8 mouse cellular contexts compared by ENCODE assay signal in genomic region chr11:97309911-97310571, GRCm38 (mm10). TPM values are rescaled to one million over a fixed set of nuclear protein-coding genes. Genes with fewer than 3 reads are reported as not detected.
DNase-seq lines count a peak whose midpoint lies in the region; ATAC-seq and TF ChIP-seq lines count a peak whose summit lies in the region.

No protein-coding gene starts in this region.

- under 1% methylated on average over 25 of the region's 25 CpGs for WGBS in bone marrow, adult 2 months
- WGBS in heart, embryonic 13.5 days = under 1% methylated on average over 25 of the region's 25 CpGs
- WGBS in kidney, postnatal 0 days = under 1% methylated on average over 25 of the region's 25 CpGs
- WGBS in liver, embryonic 12.5 days (ENCODE audit: insufficient replicate concordance) = under 1% methylated on average over 25 of the region's 25 CpGs
- WGBS in stomach, postnatal 0 days = 1% methylated on average over 25 of the region's 25 CpGs

- no peaks in the 10 kb centered on the region for H3K9me3 ChIP-seq in heart, embryonic 13.5 days
- H3K9me3 ChIP-seq in kidney, postnatal 0 days (replicated peaks; ENCODE audit: low read length) = no peaks in the 10 kb centered on the region
- no peaks in the 10 kb centered on the region for H3K9me3 ChIP-seq in liver, embryonic 12.5 days (replicated peaks)
- H3K9me3 ChIP-seq in stomach, postnatal 0 days (ENCODE audit: control insufficient read depth, low read length) = no peaks in the 10 kb centered on the region

- H3K27ac ChIP-seq in bone marrow, adult 2 months (ENCODE audit: control insufficient read depth, insufficient read depth, low read depth, low read length, poor library complexity) = peak overlapping the region; percentile 89
- peak overlapping the region; percentile 100 for H3K27ac ChIP-seq in embryonic fibroblast, embryonic 13.5 days (ENCODE audit: insufficient read depth, low read length)
- H3K27ac ChIP-seq in heart, embryonic 13.5 days (replicated peaks) = peak overlapping the region; percentile 84
- H3K27ac ChIP-seq in kidney, postnatal 0 days = no peak overlapping the region
- H3K27ac ChIP-seq in liver, embryonic 12.5 days = no peak overlapping the region
- H3K27ac ChIP-seq in stomach, postnatal 0 days (replicated peaks) = peak overlapping the region; percentile 91

- peak; percentile 67 for TF ChIP-seq CTCF in bone marrow, adult 2 months (IDR thresholded peaks at IDR 0.05; ENCODE audit: control insufficient read depth, insufficient read depth, low read length)
- peak; percentile 50; the same call in 1 of the 2 replicates for TF ChIP-seq CTCF in embryonic fibroblast, embryonic 13.5 days (IDR thresholded peaks at IDR 0.05; ENCODE audit: borderline replicate concordance, insufficient read depth, low read length)
- peak; percentile 86 for TF ChIP-seq CTCF in kidney, postnatal 0 days (IDR thresholded peaks at IDR 0.05; ENCODE audit: low read depth)
- peak; percentile 91 for TF ChIP-seq CTCF in stomach, postnatal 0 days (IDR thresholded peaks at IDR 0.05; ENCODE audit: low read depth)

- no peak for TF ChIP-seq EP300 in stomach, postnatal 0 days (optimal IDR thresholded peaks at IDR 0.05)

- no peaks in the 10 kb centered on the region; the same call in 1 of the 2 replicates for H3K4me1 ChIP-seq in bone marrow, adult 2 months (ENCODE audit: control insufficient read depth, insufficient read depth, low read length)
- H3K4me1 ChIP-seq in embryonic fibroblast, embryonic 13.5 days (ENCODE audit: control insufficient read depth, insufficient read depth, low read length) = no peaks in the 10 kb centered on the region
- H3K4me1 ChIP-seq in heart, embryonic 13.5 days = peaks cover 28% of the 10 kb centered on the region
- 0 out of 2 replicates have a peak, but pooled peaks cover 4% of the 10 kb centered on the region for H3K4me1 ChIP-seq in kidney, postnatal 0 days (replicated peaks; ENCODE audit: insufficient read depth, low read length)
- peaks cover 33% of the 10 kb centered on the region for H3K4me1 ChIP-seq in liver, embryonic 12.5 days
- no peaks in the 10 kb centered on the region for H3K4me1 ChIP-seq in stomach, postnatal 0 days (replicated peaks; ENCODE audit: control insufficient read depth, insufficient read depth)

- peak; percentile 21; the same call in 1 of the 2 replicates for ATAC-seq in heart, embryonic 13.5 days (ENCODE audit: extremely low read depth, insufficient number of reproducible peaks, low FRiP score, low TSS enrichment)
- ATAC-seq in kidney, postnatal 0 days (replicated peaks; ENCODE audit: low FRiP score, low read depth) = peak; percentile 69; the same call in 1 of the 2 replicates
- ATAC-seq in liver, embryonic 12.5 days = peak; percentile 40; the same call in 1 of the 2 replicates
- peak; percentile 76 for ATAC-seq in stomach, postnatal 0 days (ENCODE audit: low FRiP score, low TSS enrichment)

- peak overlapping the region; percentile 83 for H3K9ac ChIP-seq in heart, embryonic 13.5 days
- peak overlapping the region; percentile 35; the same call in 1 of the 2 replicates for H3K9ac ChIP-seq in kidney, postnatal 0 days (ENCODE audit: low read depth, low read length)
- peak overlapping the region; percentile 42; the same call in 1 of the 2 replicates for H3K9ac ChIP-seq in liver, embryonic 12.5 days
- H3K9ac ChIP-seq in stomach, postnatal 0 days (ENCODE audit: low read length) = peak overlapping the region; percentile 56

- peak overlapping the region; percentile 72 for H3K4me2 ChIP-seq in heart, embryonic 13.5 days
- H3K4me2 ChIP-seq in kidney, postnatal 0 days (ENCODE audit: low read length) = peak overlapping the region; percentile 76
- H3K4me2 ChIP-seq in liver, embryonic 12.5 days = peak overlapping the region; percentile 65
- peak overlapping the region; percentile 53 for H3K4me2 ChIP-seq in stomach, postnatal 0 days (replicated peaks; ENCODE audit: low read depth)

- peak; percentile 64 to 66 for DNase-seq in B cell, adult 2 months
- peak; percentile 94 for DNase-seq in kidney, postnatal 0 days (ENCODE audit: low spot score)
- DNase-seq in naive thymus-derived CD4-positive, alpha-beta T cell, adult 2 months (ENCODE audit: low read depth) = peak; percentile 86
- DNase-seq in stomach, postnatal 0 days (ENCODE audit: low spot score) = peak; percentile 81

- no peaks in the 10 kb centered on the region for H3K27me3 ChIP-seq in heart, embryonic 13.5 days (replicated peaks)
- H3K27me3 ChIP-seq in kidney, postnatal 0 days (ENCODE audit: insufficient read depth, low read length) = no peaks in the 10 kb centered on the region
- peaks cover 35% of the 10 kb centered on the region for H3K27me3 ChIP-seq in liver, embryonic 12.5 days (replicated peaks)
- H3K27me3 ChIP-seq in stomach, postnatal 0 days (ENCODE audit: control insufficient read depth, insufficient read depth, low read length) = no peaks in the 10 kb centered on the region

- H3K4me3 ChIP-seq in bone marrow, adult 2 months (replicated peaks; ENCODE audit: control insufficient read depth, low read depth, low read length) = peak overlapping the region; percentile 74
- H3K4me3 ChIP-seq in embryonic fibroblast, embryonic 13.5 days (ENCODE audit: insufficient read depth, low read length) = peak overlapping the region; percentile 52
- H3K4me3 ChIP-seq in heart, embryonic 13.5 days = peak overlapping the region; percentile 51
- peak overlapping the region; percentile 38 for H3K4me3 ChIP-seq in kidney, postnatal 0 days (replicated peaks; ENCODE audit: low read depth, low read length)
- peak overlapping the region; percentile 42 for H3K4me3 ChIP-seq in liver, embryonic 12.5 days
- peak overlapping the region; percentile 40 for H3K4me3 ChIP-seq in stomach, postnatal 0 days (ENCODE audit: low read depth, low read length)

- TF ChIP-seq POLR2A in bone marrow, adult 2 months (IDR thresholded peaks at IDR 0.05; ENCODE audit: borderline replicate concordance, control insufficient read depth, low read depth, low read length) = no peak
- TF ChIP-seq POLR2A in embryonic fibroblast, embryonic 13.5 days (IDR thresholded peaks at IDR 0.05; ENCODE audit: low read depth, low read length) = peak; percentile 75

- H3K36me3 ChIP-seq in heart, embryonic 13.5 days = no peaks in the 10 kb centered on the region
- H3K36me3 ChIP-seq in kidney, postnatal 0 days (ENCODE audit: insufficient read depth, low read length) = no peaks in the 10 kb centered on the region
- no peaks in the 10 kb centered on the region for H3K36me3 ChIP-seq in liver, embryonic 12.5 days
- H3K36me3 ChIP-seq in stomach, postnatal 0 days (ENCODE audit: control insufficient read depth, insufficient read depth, low read length) = no peaks in the 10 kb centered on the region

RNA-seq across cellular contexts. Expression of gene Mrpl45, which starts 5.5 kb away (rescaled TPM):
- 7.8 and 16.9 TPM in 2 replicates for polyA plus RNA-seq in bone marrow, adult 2 months (2011; ENCODE audit: insufficient read depth, insufficient read length, low replicate concordance, missing spikeins)
- polyA plus RNA-seq in embryonic fibroblast, embryonic 13.5 days (2011; ENCODE audit: insufficient read length, low read depth, missing spikeins) = 29.2 and 32.4 TPM in 2 replicates
- polyA plus RNA-seq in heart, embryonic 13.5 days (2015; fragmentation: Nextera tagmentation; extraction: Ambion mirVana) = 51.7 and 56.7 TPM in 2 replicates
- polyA plus RNA-seq in kidney, postnatal 0 days (2015; fragmentation: Nextera tagmentation; extraction: Ambion mirVana) = 54.3 and 56.9 TPM in 2 replicates
- polyA plus RNA-seq in liver, embryonic 12.5 days (2016; fragmentation: Nextera tagmentation; extraction: Ambion mirVana) = 38.9 and 44.0 TPM in 2 replicates
- 28.2 and 28.8 TPM in 2 replicates for polyA plus RNA-seq in stomach, postnatal 0 days (2015; fragmentation: Nextera tagmentation; extraction: Ambion mirVana)

RNA-seq across cellular contexts. Expression of gene Npepps, which starts 29.6 kb away (rescaled TPM):
- polyA plus RNA-seq in bone marrow, adult 2 months (2011; ENCODE audit: insufficient read depth, insufficient read length, low replicate concordance, missing spikeins) = 15.1 and 41.8 TPM in 2 replicates
- polyA plus RNA-seq in embryonic fibroblast, embryonic 13.5 days (2011; ENCODE audit: insufficient read length, low read depth, missing spikeins) = 137 and 148 TPM in 2 replicates
- polyA plus RNA-seq in heart, embryonic 13.5 days (2015; fragmentation: Nextera tagmentation; extraction: Ambion mirVana) = 83.5 and 85.4 TPM in 2 replicates
- 46.5 TPM in 2 replicates for polyA plus RNA-seq in kidney, postnatal 0 days (2015; fragmentation: Nextera tagmentation; extraction: Ambion mirVana)
- polyA plus RNA-seq in liver, embryonic 12.5 days (2016; fragmentation: Nextera tagmentation; extraction: Ambion mirVana) = 27.1 and 31.3 TPM in 2 replicates
- polyA plus RNA-seq in stomach, postnatal 0 days (2015; fragmentation: Nextera tagmentation; extraction: Ambion mirVana) = 43.4 and 52.8 TPM in 2 replicates

RNA-seq across cellular contexts. Expression of gene Gpr179, which starts 41.8 kb away (rescaled TPM):
- not detected in 2 replicates for polyA plus RNA-seq in bone marrow, adult 2 months (2011; ENCODE audit: insufficient read depth, insufficient read length, low replicate concordance, missing spikeins)
- polyA plus RNA-seq in embryonic fibroblast, embryonic 13.5 days (2011; ENCODE audit: insufficient read length, low read depth, missing spikeins) = not detected in 2 replicates
- 0.03 and 0.04 TPM in 2 replicates for polyA plus RNA-seq in heart, embryonic 13.5 days (2015; fragmentation: Nextera tagmentation; extraction: Ambion mirVana)
- polyA plus RNA-seq in kidney, postnatal 0 days (2015; fragmentation: Nextera tagmentation; extraction: Ambion mirVana) = 0.05 and 0.06 TPM in 2 replicates
- polyA plus RNA-seq in liver, embryonic 12.5 days (2016; fragmentation: Nextera tagmentation; extraction: Ambion mirVana) = 0.02 TPM in 1 of 2 replicates, not detected in the other
- polyA plus RNA-seq in stomach, postnatal 0 days (2015; fragmentation: Nextera tagmentation; extraction: Ambion mirVana) = 0.17 and 0.23 TPM in 2 replicates

RNA-seq across cellular contexts. Expression of gene Socs7, which starts 52.3 kb away (rescaled TPM):
- polyA plus RNA-seq in bone marrow, adult 2 months (2011; ENCODE audit: insufficient read depth, insufficient read length, low replicate concordance, missing spikeins) = 4.3 and 5.2 TPM in 2 replicates
- 10.0 and 10.6 TPM in 2 replicates for polyA plus RNA-seq in embryonic fibroblast, embryonic 13.5 days (2011; ENCODE audit: insufficient read length, low read depth, missing spikeins)
- 3.2 and 3.4 TPM in 2 replicates for polyA plus RNA-seq in heart, embryonic 13.5 days (2015; fragmentation: Nextera tagmentation; extraction: Ambion mirVana)
- 2.4 and 2.6 TPM in 2 replicates for polyA plus RNA-seq in kidney, postnatal 0 days (2015; fragmentation: Nextera tagmentation; extraction: Ambion mirVana)
- 1.9 and 2.1 TPM in 2 replicates for polyA plus RNA-seq in liver, embryonic 12.5 days (2016; fragmentation: Nextera tagmentation; extraction: Ambion mirVana)
- polyA plus RNA-seq in stomach, postnatal 0 days (2015; fragmentation: Nextera tagmentation; extraction: Ambion mirVana) = 1.3 and 1.7 TPM in 2 replicates

Comparison
In these comparisons a context has a peak if more than half of its experiments do, and no peak if none do; other contexts are left out.
1. H3K27ac ChIP-seq: peak in bone marrow, adult 2 months (single experiment), embryonic fibroblast, embryonic 13.5 days (single experiment), heart, embryonic 13.5 days (single experiment) and stomach, postnatal 0 days (single experiment); none in kidney, postnatal 0 days (single experiment) and liver, embryonic 12.5 days (single experiment).
2. ATAC-seq: peak in every context shown above with its lines; median percentile 76 in stomach, postnatal 0 days; 69 in kidney, postnatal 0 days; 40 in liver, embryonic 12.5 days; 21 in heart, embryonic 13.5 days.
3. Peak in every context shown above with its lines, with median percentiles within 50 percentile points of each other: DNase-seq, H3K4me3 ChIP-seq, CTCF ChIP-seq, H3K4me2 ChIP-seq and H3K9ac ChIP-seq.